Mouse (Mus musculus) spleen, adult 2 months (tissue): ENCODE data around the gene Mis18bp1.
"Not testable (repeated sequence)": the region's sequence is repeated elsewhere in the genome, so short reads cannot be mapped to it uniquely, and the experiment has no call there.

Experiments
- CTCF ChIP-seq: fragments of 200-500 bp; IDR thresholded peaks from 2 replicates; pipeline ENCODE4 v1.5.1; 2011; ENCODE audit warnings: mild to moderate bottlenecking, inconsistent platforms; ENCODE audit not compliant: insufficient read depth, insufficient read length, insufficient replicate concordance; ENCODE audit errors: extremely low read depth
- POLR2A ChIP-seq: fragments of 200-500 bp; IDR thresholded peaks from 2 replicates; pipeline ENCODE4 v1.6.1; 2011; ENCODE audit warnings: low read depth, low read length, inconsistent platforms

GRCm38 (mm10) chr12:65114978-65115377 is 57.4 kb downstream of the Mis18bp1 start:
- TF ChIP-seq POLR2A, CTCF: not testable (repeated sequence)
